Mouse (Mus musculus) thymus, adult 2 months (tissue): ENCODE measurements around the gene Wasf3.

Experiments used
- CTCF ChIP-seq: fragments of 200-500 bp; IDR thresholded peaks from 2 replicates; pipeline ENCODE4 v1.5.1; 2012; ENCODE audit warnings: mild to moderate bottlenecking, control low read depth, low read length, moderate library complexity, borderline replicate concordance; ENCODE audit not compliant: control insufficient read depth, poor library complexity, insufficient read depth; ENCODE audit errors: extremely low read depth
- POLR2A ChIP-seq: fragments of 200-500 bp; IDR thresholded peaks from 2 replicates; pipeline ENCODE4 v1.6.1; 2012; ENCODE audit warnings: mild to moderate bottlenecking, low read length, control low read depth, moderate library complexity; ENCODE audit not compliant: control insufficient read depth, poor library complexity, insufficient read depth; ENCODE audit errors: extremely low read depth

GRCm38 (mm10) chr5:146471311-146471710 is 86.5 kb downstream of the Wasf3 start:
- TF ChIP-seq CTCF (no peak), POLR2A (no peak)
